Mouse (Mus musculus) midbrain, embryonic 14.5 days (tissue): Measurements from ENCODE around the gene Clec11a. TPM values are rescaled to one million over a fixed set of nuclear protein-coding genes. Genes with fewer than 3 reads are reported as not detected.

Experiments
- ATAC-seq: fragments of 200-750 bp; cut with Nextera tagmentation; 2 replicates; pipeline ENCODE4 v1.8.0; 2017; ENCODE audit warnings: moderate number of reproducible peaks, moderate library complexity; ENCODE audit not compliant: low FRiP score, low TSS enrichment
- DNase-seq: peaks from one replicate; pipeline ENCODE4 v3.0.0-alpha.2; 2015
- H3K27ac ChIP-seq: fragments of 300-500 bp; sonication (generic); replicated peaks from 2 replicates; pipeline ENCODE4 v1.5.1; 2014; ENCODE audit warnings: mild to moderate bottlenecking, low read depth, low read length, moderate library complexity
- H3K27me3 ChIP-seq: fragments of 300-500 bp; sonication (generic); 2 replicates; pipeline ENCODE4 v1.6.1; 2014; ENCODE audit warnings: low read length, control low read depth, mixed read lengths; ENCODE audit not compliant: control insufficient read depth, insufficient read depth
- H3K36me3 ChIP-seq: fragments of 300-500 bp; sonication (generic); 2 replicates; pipeline ENCODE4 v1.6.1; 2014; ENCODE audit warnings: low read length, control low read depth; ENCODE audit not compliant: control insufficient read depth, insufficient read depth
- H3K4me1 ChIP-seq: fragments of 300-500 bp; sonication (generic); 2 replicates; pipeline ENCODE4 v1.6.1; 2014; ENCODE audit warnings: mild to moderate bottlenecking, antibody characterized with exemption, low read length, control low read depth; ENCODE audit not compliant: control insufficient read depth, insufficient read depth
- H3K4me2 ChIP-seq: fragments of 300-500 bp; sonication (generic); 2 replicates; pipeline ENCODE4 v1.6.1; 2014; ENCODE audit warnings: mild to moderate bottlenecking, low read length, moderate library complexity
- H3K4me3 ChIP-seq: fragments of 300-500 bp; sonication (generic); replicated peaks from 2 replicates; pipeline ENCODE4 v1.5.1; 2014; ENCODE audit warnings: low read depth, low read length
- H3K9ac ChIP-seq: fragments of 300-500 bp; sonication (generic); replicated peaks from 2 replicates; pipeline ENCODE4 v1.6.1; 2014; ENCODE audit warnings: mild to moderate bottlenecking, low read length, moderate library complexity
- H3K9me3 ChIP-seq: fragments of 300-500 bp; sonication (generic); 2 replicates; pipeline ENCODE4 v1.6.1; 2016; ENCODE audit warnings: low read length, control low read depth, mixed read lengths; ENCODE audit not compliant: control insufficient read depth
- WGBS: fragments of 180-500 bp; shearing (Covaris S2); extraction: QIAGEN DNeasy Blood & Tissue Kit; methylation state at CpG from one replicate; pipeline ENCODE4 v1.1.7; 2014; 5-methylcytosine and 5-hydroxymethylcytosine counted together
- polyA plus RNA-seq: library from polyadenylated mRNA; unstranded; fragments of >200 nt; fragmentation: Nextera tagmentation; extraction: Ambion mirVana; gene quantifications from 2 replicates; pipeline ENCODE4 v1.2.1, GENCODE M21; 2014

The Clec11a gene
- polyA plus RNA-seq, 1 experiment from 2014 or later, result 4.6 TPM

DNA sequence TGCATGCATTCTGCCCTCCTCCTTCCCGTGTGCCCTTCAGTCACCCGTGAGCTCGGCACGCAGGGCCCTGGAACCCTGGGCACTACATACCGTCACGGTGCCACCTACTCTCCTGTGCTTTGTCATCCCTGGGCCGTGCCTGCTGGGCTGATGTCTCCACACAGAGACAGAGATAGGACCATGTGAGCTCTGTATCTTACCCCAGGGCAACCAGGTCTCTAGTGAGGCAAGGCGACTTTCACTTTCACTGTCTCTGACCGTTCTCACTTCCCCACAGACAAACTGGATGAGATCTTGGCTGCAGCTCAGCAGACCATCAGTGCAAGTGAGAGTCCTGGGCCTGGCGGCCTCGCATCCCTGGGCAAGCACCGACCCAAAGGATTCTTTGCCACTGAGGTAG lies 37.9 kb upstream of the Clec11a start:
- no peak for ATAC-seq
- H3K27ac ChIP-seq, result no peak overlapping the region
- H3K4me1 ChIP-seq, result no peaks in the 10 kb centered on the region
- peaks cover 58% of the 10 kb centered on the region for H3K36me3 ChIP-seq
- H3K9ac ChIP-seq, result 0 out of 2 replicates have a peak overlapping the region, but pooled peaks have one; percentile 9
- no peak overlapping the region for H3K4me2 ChIP-seq
- DNase-seq, result no peak
- H3K9me3 ChIP-seq, result no peaks in the 10 kb centered on the region
- no peak overlapping the region for H3K4me3 ChIP-seq
- WGBS, result 84% methylated on average over 12 of the region's 12 CpGs
- 0 out of 2 replicates have a peak, but pooled peaks cover 4% of the 10 kb centered on the region for H3K27me3 ChIP-seq

DNA sequence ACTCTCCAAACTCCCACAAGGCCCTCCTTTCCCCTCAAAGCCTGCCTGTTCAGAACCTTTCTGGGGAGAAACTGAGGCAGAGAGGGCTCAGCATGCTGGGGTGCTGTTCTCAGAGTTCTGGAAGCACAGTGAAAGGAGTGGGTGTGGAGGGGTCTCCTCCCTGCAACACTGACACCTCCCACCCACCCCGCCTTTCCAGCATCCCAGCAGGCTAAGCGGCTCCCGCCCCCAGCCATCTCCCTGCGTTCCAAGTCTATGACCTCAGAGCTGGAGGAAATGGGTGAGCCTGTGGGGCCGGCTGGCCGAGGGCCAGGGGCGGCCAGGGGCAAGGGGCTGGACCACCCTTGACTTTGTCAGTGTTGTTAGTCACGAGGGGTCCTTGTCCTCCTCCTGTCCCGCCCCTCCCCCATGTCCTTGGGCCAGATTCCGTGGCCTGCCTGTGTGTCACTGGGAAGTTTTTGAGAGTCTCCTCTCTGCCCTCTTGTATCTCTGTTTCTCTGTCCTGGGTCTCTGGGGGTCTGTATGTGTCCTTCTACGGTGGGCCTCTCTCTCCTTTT lies 36.8 kb upstream of the Clec11a start:
- WGBS, result 30% methylated on average over 11 of the region's 11 CpGs
- H3K9me3 ChIP-seq, result no peaks in the 10 kb centered on the region
- peaks cover 52% of the 10 kb centered on the region for H3K36me3 ChIP-seq
- no peak overlapping the region for H3K4me3 ChIP-seq
- H3K27ac ChIP-seq, result no peak overlapping the region
- no peaks in the 10 kb centered on the region for H3K4me1 ChIP-seq
- DNase-seq, result no peak
- 0 out of 2 replicates have a peak, but pooled peaks cover 3% of the 10 kb centered on the region for H3K27me3 ChIP-seq
- H3K4me2 ChIP-seq, result no peak overlapping the region
- no peak overlapping the region for H3K9ac ChIP-seq
- ATAC-seq, result no peak

DNA sequence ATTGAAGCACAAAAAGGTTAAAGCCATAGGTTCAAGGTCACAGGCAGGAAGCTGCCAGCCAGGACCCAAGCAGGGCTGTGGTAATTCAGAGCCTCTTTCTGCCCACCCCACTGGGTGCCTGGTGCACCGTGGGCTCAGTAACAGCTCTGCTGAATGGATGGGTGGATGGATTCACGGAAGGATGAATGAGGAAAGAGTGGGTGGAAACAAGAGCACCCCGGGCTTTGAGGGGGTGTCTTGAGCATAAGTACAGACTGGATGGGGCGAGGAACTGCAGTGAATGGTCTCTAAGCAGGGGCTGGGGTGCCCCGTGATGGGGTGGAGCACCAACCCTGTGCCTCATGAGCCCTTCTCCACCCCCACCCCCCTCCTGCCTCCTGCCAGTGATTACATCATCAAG lies 35.0 kb upstream of the Clec11a start:
- DNase-seq (no peak), ATAC-seq (no peak)
- no peaks in the 10 kb centered on the region for H3K9me3 ChIP-seq
- no peak overlapping the region for H3K9ac ChIP-seq
- H3K36me3 ChIP-seq, result peaks cover 44% of the 10 kb centered on the region
- H3K27ac ChIP-seq, result no peak overlapping the region
- H3K27me3 ChIP-seq, result peaks cover 3% of the 10 kb centered on the region; the same call in 1 of the 2 replicates
- no peak overlapping the region for H3K4me2 ChIP-seq
- no peak overlapping the region for H3K4me3 ChIP-seq
- H3K4me1 ChIP-seq, result peaks cover 14% of the 10 kb centered on the region
- 68% methylated on average over 5 of the region's 5 CpGs for WGBS

DNA sequence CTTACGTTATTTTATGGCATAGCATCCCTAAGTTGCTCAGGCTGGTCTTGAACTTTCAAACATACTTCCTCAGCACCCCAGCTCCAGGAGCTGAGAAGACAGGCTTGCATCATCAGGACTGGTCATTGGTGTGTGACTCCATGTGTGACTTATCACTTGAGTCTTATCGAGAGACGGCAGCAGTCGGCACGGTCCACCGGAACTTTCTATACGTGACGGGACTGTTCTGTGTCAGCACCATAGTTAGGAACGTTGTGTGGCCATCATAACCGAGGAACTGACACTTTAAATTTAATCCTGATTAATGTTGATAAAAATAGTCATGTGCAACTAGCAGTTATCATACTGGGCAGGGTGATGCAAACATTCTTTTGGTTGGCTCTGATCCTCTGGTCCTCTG lies 34.4 kb upstream of the Clec11a start:
- H3K4me2 ChIP-seq, result no peak overlapping the region
- ATAC-seq, result no peak
- H3K9me3 ChIP-seq, result no peaks in the 10 kb centered on the region
- no peak for DNase-seq
- peaks cover 14% of the 10 kb centered on the region for H3K4me1 ChIP-seq
- no peak overlapping the region for H3K4me3 ChIP-seq
- no peak overlapping the region for H3K9ac ChIP-seq
- peaks cover 38% of the 10 kb centered on the region for H3K36me3 ChIP-seq
- H3K27me3 ChIP-seq, result peaks cover 3% of the 10 kb centered on the region; the same call in 1 of the 2 replicates
- 91% methylated on average over 10 of the region's 10 CpGs for WGBS
- H3K27ac ChIP-seq, result no peak overlapping the region

DNA sequence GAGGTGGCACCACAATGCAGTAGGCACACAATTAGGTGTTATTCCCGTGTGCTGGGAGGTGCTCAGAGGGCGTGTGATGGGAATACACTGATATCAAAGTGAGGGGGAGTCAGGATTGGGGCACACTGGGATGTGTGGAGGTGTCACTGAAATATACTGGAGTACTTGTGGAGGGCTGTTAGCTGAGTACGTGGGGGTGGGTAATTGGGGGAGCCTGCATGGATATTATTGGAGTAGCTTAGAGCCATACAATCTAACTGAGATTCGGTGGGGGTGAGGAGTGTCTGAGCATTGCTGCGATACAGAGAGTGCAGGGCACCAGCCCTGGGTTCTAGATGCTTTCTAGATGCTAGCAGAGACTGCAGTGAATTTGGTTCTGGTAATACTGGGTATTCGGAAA lies 33.5 kb upstream of the Clec11a start:
- H3K9me3 ChIP-seq, result no peaks in the 10 kb centered on the region
- peaks cover 3% of the 10 kb centered on the region; the same call in 1 of the 2 replicates for H3K27me3 ChIP-seq
- peaks cover 29% of the 10 kb centered on the region for H3K36me3 ChIP-seq
- peaks cover 14% of the 10 kb centered on the region for H3K4me1 ChIP-seq
- no peak for ATAC-seq
- no peak overlapping the region for H3K27ac ChIP-seq
- DNase-seq, result no peak
- 74% methylated on average over 6 of the region's 6 CpGs for WGBS
- H3K9ac ChIP-seq, result no peak overlapping the region
- no peak overlapping the region for H3K4me3 ChIP-seq
- H3K4me2 ChIP-seq, result no peak overlapping the region

DNA sequence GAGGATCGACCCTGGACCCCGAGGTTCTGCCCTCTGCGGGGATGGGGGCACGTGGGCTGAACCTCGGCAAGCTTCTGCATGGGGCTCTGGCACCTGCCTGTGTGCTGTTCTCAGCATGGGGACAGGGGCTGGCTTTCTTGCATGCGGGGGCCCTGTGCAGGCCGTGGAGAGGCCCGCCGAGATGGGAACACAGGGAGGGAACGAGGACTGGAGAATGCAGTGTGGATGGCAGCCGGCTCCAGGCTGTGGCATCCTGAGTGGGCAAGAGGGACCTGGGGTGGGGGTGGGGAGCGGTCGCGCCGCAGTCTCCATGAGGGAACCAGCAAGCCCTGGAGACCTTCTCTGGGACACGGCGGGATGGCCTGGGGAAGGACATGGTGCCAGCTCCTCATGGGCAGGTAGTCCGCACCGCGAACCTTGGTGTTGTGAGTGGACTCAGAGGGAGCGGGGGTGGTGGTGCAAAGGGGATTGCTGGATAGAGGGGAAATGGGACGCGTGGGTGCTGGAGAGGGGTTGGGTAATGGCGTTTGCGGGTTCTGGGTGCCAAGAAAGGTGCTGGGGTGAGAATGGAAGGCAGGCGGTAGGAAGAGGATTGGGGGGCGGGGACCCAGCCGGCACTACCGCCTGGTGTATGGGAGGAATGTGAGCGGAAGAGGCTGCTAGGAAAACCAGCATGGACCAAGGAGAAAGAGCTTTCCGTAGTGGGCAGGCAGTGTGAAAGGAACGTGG lies 30.6 kb upstream of the Clec11a start:
- Histone ChIP-seq H3K9ac (peak overlapping the region; percentile 93), H3K9me3 (no peaks in the 10 kb centered on the region), H3K27me3 (peaks cover 3% of the 10 kb centered on the region; the same call in 1 of the 2 replicates), H3K4me3 (peak overlapping the region; percentile 68), H3K4me2 (peak overlapping the region; percentile 93), H3K36me3 (peaks cover 15% of the 10 kb centered on the region), H3K27ac (peak overlapping the region; percentile 93), H3K4me1 (peaks cover 14% of the 10 kb centered on the region)
- ATAC-seq, result no peak; the same call in 1 of the 2 replicates
- DNase-seq, result peak; percentile 31
- 3% methylated on average over 32 of the region's 32 CpGs for WGBS

DNA sequence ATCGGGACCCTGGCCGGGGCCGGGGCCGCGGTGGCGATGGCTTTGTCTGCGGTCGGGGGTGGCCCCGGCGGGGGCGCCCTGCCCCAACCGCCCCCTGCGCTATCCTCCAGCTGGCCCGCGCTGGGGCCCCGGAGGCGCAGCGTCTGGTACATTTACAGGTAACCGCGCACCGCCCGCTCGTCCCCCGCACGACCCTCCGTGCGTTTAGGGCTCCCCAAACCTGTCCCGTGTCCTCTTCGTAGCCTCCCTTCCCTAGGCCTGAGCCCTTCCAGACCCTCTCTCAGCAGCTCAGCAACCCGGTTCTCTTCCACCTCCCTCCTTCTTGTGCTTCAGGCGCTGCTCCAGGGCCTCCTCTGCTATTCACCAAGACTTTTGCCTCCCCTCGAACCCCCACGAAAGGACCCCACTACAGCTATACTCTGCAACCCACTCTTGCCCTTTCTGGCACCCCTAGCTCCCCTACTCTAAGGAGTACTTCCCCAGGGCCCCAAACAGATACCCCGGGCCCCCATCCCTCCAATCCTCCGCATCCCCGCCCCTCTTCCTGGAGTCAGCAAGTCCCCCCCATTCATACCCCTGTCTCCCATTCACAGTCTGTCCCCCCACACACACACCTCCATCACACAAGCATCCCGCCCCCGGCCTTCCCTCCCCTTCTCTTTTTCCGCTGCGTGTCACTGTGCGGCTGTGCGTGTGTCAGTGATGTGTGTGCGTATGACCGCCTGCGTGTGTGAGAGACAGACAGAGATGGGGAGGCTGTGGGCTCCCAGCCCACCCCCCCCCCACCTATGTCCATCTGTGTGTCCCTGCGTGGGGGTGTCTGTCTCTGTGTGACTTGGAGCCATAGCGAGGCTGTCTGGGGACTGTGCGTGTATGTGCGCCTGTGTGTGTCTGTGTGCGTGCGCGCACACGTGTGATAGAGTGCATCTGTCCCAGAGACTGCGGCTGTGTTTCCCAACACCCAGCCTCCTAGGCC lies 29.6 kb upstream of the Clec11a start:
- Histone ChIP-seq H3K4me3 (peak overlapping the region; percentile 68), H3K4me1 (peaks cover 14% of the 10 kb centered on the region), H3K36me3 (peaks cover 12% of the 10 kb centered on the region), H3K27me3 (peaks cover 3% of the 10 kb centered on the region; the same call in 1 of the 2 replicates), H3K9ac (peak overlapping the region; percentile 93), H3K4me2 (peak overlapping the region; percentile 93), H3K9me3 (no peaks in the 10 kb centered on the region), H3K27ac (peak overlapping the region; percentile 93)
- 1% methylated on average over 45 of the region's 54 CpGs for WGBS
- ATAC-seq (peak; percentile 67), DNase-seq (peak; percentile 79)
